Mouse (Mus musculus) liver, embryonic 16.5 days (tissue): ENCODE data around the gene Msh3. TPM values are rescaled to one million over a fixed set of nuclear protein-coding genes. Genes with fewer than 3 reads are reported as not detected.

ENCODE experiments used
- ATAC-seq: fragments of 200-750 bp; cut with Nextera tagmentation; 2 replicates; pipeline ENCODE4 v1.8.0; 2017; ENCODE audit warnings: low read depth, mild to moderate bottlenecking, moderate number of reproducible peaks, moderate library complexity
- H3K27ac ChIP-seq: fragments of 300-500 bp; sonication (generic); 2 replicates; pipeline ENCODE4 v1.5.1; 2014; ENCODE audit warnings: mild to moderate bottlenecking, low read length
- H3K27me3 ChIP-seq: fragments of 300-500 bp; sonication (generic); 2 replicates; pipeline ENCODE4 v1.6.1; 2014; ENCODE audit warnings: low read depth, low read length, mixed read lengths; ENCODE audit not compliant: control insufficient read depth, insufficient read depth
- H3K36me3 ChIP-seq: fragments of 300-500 bp; sonication (generic); 2 replicates; pipeline ENCODE4 v1.6.1; 2014; ENCODE audit warnings: mild to moderate bottlenecking; ENCODE audit not compliant: control insufficient read depth, insufficient read depth
- H3K4me1 ChIP-seq: fragments of 300-500 bp; sonication (generic); 2 replicates; pipeline ENCODE4 v1.6.1; 2014; ENCODE audit warnings: low read depth, low read length, mixed read lengths; ENCODE audit not compliant: control insufficient read depth
- H3K4me2 ChIP-seq: fragments of 300-500 bp; sonication (generic); 2 replicates; pipeline ENCODE4 v1.6.1; 2014; ENCODE audit warnings: low read depth, low read length, mixed read lengths
- H3K4me3 ChIP-seq: fragments of 300-500 bp; sonication (generic); 2 replicates; pipeline ENCODE4 v1.5.1; 2014; ENCODE audit warnings: low read depth, mild to moderate bottlenecking, low read length
- H3K9ac ChIP-seq: fragments of 300-500 bp; sonication (generic); 2 replicates; pipeline ENCODE4 v1.6.1; 2014; ENCODE audit warnings: low read depth, low read length
- H3K9me3 ChIP-seq: fragments of 300-500 bp; sonication (generic); replicated peaks from 2 replicates; pipeline ENCODE4 v1.6.1; 2016; ENCODE audit warnings: low read length; ENCODE audit not compliant: control insufficient read depth
- WGBS: fragments of 180-500 bp; shearing (Covaris S2); extraction: QIAGEN DNeasy Blood & Tissue Kit; methylation state at CpG from one replicate; pipeline ENCODE4 v1.1.7; 2014; ENCODE audit not compliant: insufficient replicate concordance; 5-methylcytosine and 5-hydroxymethylcytosine counted together
- polyA plus RNA-seq: library from polyadenylated mRNA; unstranded; fragments of >200 nt; fragmentation: Nextera tagmentation; extraction: Ambion mirVana; gene quantifications from 2 replicates; pipeline ENCODE4 v1.2.1, GENCODE M21; 2015

Msh3 gene
- polyA plus RNA-seq, 1 experiment from 2014 or later, result 9.1 TPM

- no peak for ATAC-seq
These were observed 49.1 kb downstream of the Msh3 start, which contains the start of gene Gm20379 for GRCm38 (mm10) chr13:92305680-92306079. TSS of gene Gm20379 (plus strand) at chr13:92305980.

GRCm38 (mm10) chr13:92304291-92304690, 50.5 kb downstream of the Msh3 start:
- WGBS, result 84% methylated on average over 5 of the region's 5 CpGs
- H3K4me1 ChIP-seq, result no peaks in the 10 kb centered on the region; the same call in 1 of the 2 replicates
- no peak for ATAC-seq

More at GRCm38 (mm10) chr13:92305680-92306079, 49.1 kb downstream of the Msh3 start, which contains the start of gene Gm20379:
- no peak within 1 kb of the TSS for H3K4me3 ChIP-seq
- no peaks in the 10 kb centered on the region for H3K9me3 ChIP-seq
- whole genome bisulfite sequencing, result 81% methylated on average over 11 of the region's 11 CpGs
- H3K27me3 ChIP-seq, result no peaks in the 10 kb centered on the region
- no peak within 1 kb of the TSS for H3K4me2 ChIP-seq
- H3K27ac ChIP-seq, result no peak within 1 kb of the TSS
- H3K9ac ChIP-seq, result no peak within 1 kb of the TSS
- no peaks in the 10 kb centered on the region; the same call in 1 of the 2 replicates for H3K4me1 ChIP-seq
- peaks cover 7% of the 10 kb centered on the region for H3K36me3 ChIP-seq

GRCm38 (mm10) chr13:92303062-92303948, 51.5 kb downstream of the Msh3 start:
- no peak for ATAC-seq
- no peak overlapping the region for H3K4me3 ChIP-seq
- no peaks in the 10 kb centered on the region; the same call in 1 of the 2 replicates for H3K36me3 ChIP-seq
- H3K9me3 ChIP-seq, result no peaks in the 10 kb centered on the region
- no peaks in the 10 kb centered on the region for H3K27me3 ChIP-seq
- WGBS, result 79% methylated on average over 8 of the region's 8 CpGs
- no peak overlapping the region for H3K27ac ChIP-seq
- H3K9ac ChIP-seq, result no peak overlapping the region
- H3K4me2 ChIP-seq, result no peak overlapping the region
- H3K4me1 ChIP-seq, result no peaks in the 10 kb centered on the region; the same call in 1 of the 2 replicates

More at GRCm38 (mm10) chr13:92304291-92304690, 50.5 kb downstream of the Msh3 start:
- Histone ChIP-seq H3K36me3 (peaks cover 6% of the 10 kb centered on the region), H3K4me3 (no peak overlapping the region), H3K27me3 (no peaks in the 10 kb centered on the region), H3K27ac (no peak overlapping the region), H3K4me2 (no peak overlapping the region), H3K9me3 (no peaks in the 10 kb centered on the region), H3K9ac (no peak overlapping the region)

- H3K36me3 ChIP-seq, result no peaks in the 10 kb centered on the region; the same call in 1 of the 2 replicates
- no peak overlapping the region for H3K4me2 ChIP-seq
- H3K27ac ChIP-seq, result no peak overlapping the region
- WGBS, result 75% methylated on average over 4 of the region's 4 CpGs
- no peak for ATAC-seq
- H3K9ac ChIP-seq, result no peak overlapping the region
- H3K27me3 ChIP-seq, result no peaks in the 10 kb centered on the region
- H3K4me3 ChIP-seq, result no peak overlapping the region
- H3K4me1 ChIP-seq, result no peaks in the 10 kb centered on the region; the same call in 1 of the 2 replicates
- no peaks in the 10 kb centered on the region for H3K9me3 ChIP-seq
These were observed 52.3 kb downstream of the Msh3 start for GRCm38 (mm10) chr13:92302466-92302865.

- no peak overlapping the region for H3K4me2 ChIP-seq
- no peak overlapping the region for H3K4me3 ChIP-seq
- H3K27ac ChIP-seq, result no peak overlapping the region
- no peaks in the 10 kb centered on the region; the same call in 1 of the 2 replicates for H3K36me3 ChIP-seq
- no peak overlapping the region for H3K9ac ChIP-seq
- peak; percentile 41; the same call in 1 of the 2 replicates for ATAC-seq
- no peaks in the 10 kb centered on the region for H3K27me3 ChIP-seq
- no peaks in the 10 kb centered on the region for H3K9me3 ChIP-seq
- 55% methylated on average over 4 of the region's 4 CpGs for WGBS
- no peaks in the 10 kb centered on the region; the same call in 1 of the 2 replicates for H3K4me1 ChIP-seq
These were observed 53.0 kb downstream of the Msh3 start for GRCm38 (mm10) chr13:92301754-92302153.

- ATAC-seq, result no peak
These were observed 55.3 kb downstream of the Msh3 start for GRCm38 (mm10) chr13:92299522-92299921.

GRCm38 (mm10) chr13:92297021-92297420, 57.8 kb downstream of the Msh3 start:
- Histone ChIP-seq H3K27me3 (no peaks in the 10 kb centered on the region), H3K9me3 (no peaks in the 10 kb centered on the region), H3K36me3 (no peaks in the 10 kb centered on the region), H3K9ac (no peak overlapping the region), H3K4me3 (no peak overlapping the region), H3K4me1 (no peaks in the 10 kb centered on the region; the same call in 1 of the 2 replicates), H3K4me2 (no peak overlapping the region), H3K27ac (no peak overlapping the region)
- no peak for ATAC-seq
- WGBS, result 76% methylated on average over 2 of the region's 2 CpGs

More at GRCm38 (mm10) chr13:92299522-92299921, 55.3 kb downstream of the Msh3 start:
- Histone ChIP-seq H3K27ac (no peak overlapping the region), H3K4me3 (no peak overlapping the region), H3K9me3 (no peaks in the 10 kb centered on the region), H3K4me1 (no peaks in the 10 kb centered on the region; the same call in 1 of the 2 replicates), H3K27me3 (no peaks in the 10 kb centered on the region), H3K36me3 (no peaks in the 10 kb centered on the region), H3K4me2 (no peak overlapping the region), H3K9ac (no peak overlapping the region)
- 53% methylated on average over 1 of the region's 1 CpGs for WGBS

- no peak for ATAC-seq
- H3K9ac ChIP-seq, result no peak overlapping the region
- no peaks in the 10 kb centered on the region for H3K27me3 ChIP-seq
- H3K4me1 ChIP-seq, result no peaks in the 10 kb centered on the region
- 88% methylated on average over 4 of the region's 4 CpGs for WGBS
- no peaks in the 10 kb centered on the region for H3K9me3 ChIP-seq
- H3K27ac ChIP-seq, result no peak overlapping the region
- H3K36me3 ChIP-seq, result no peaks in the 10 kb centered on the region
- H3K4me2 ChIP-seq, result no peak overlapping the region
- H3K4me3 ChIP-seq, result no peak overlapping the region
These were observed 58.3 kb downstream of the Msh3 start for GRCm38 (mm10) chr13:92296490-92296889.

- ATAC-seq, result no peak
- H3K36me3 ChIP-seq, result no peaks in the 10 kb centered on the region
- no peaks in the 10 kb centered on the region for H3K27me3 ChIP-seq
- H3K9ac ChIP-seq, result no peak overlapping the region
- no peaks in the 10 kb centered on the region for H3K4me1 ChIP-seq
- H3K9me3 ChIP-seq, result no peaks in the 10 kb centered on the region
- H3K27ac ChIP-seq, result no peak overlapping the region
- no peak overlapping the region for H3K4me3 ChIP-seq
- 59% methylated on average over 5 of the region's 5 CpGs for WGBS
- H3K4me2 ChIP-seq, result no peak overlapping the region
These were observed 60.9 kb downstream of the Msh3 start for GRCm38 (mm10) chr13:92293883-92294282.
